Comparison of ENCODE assay signal across 12 mouse cellular contexts in the genomic region with DNA sequence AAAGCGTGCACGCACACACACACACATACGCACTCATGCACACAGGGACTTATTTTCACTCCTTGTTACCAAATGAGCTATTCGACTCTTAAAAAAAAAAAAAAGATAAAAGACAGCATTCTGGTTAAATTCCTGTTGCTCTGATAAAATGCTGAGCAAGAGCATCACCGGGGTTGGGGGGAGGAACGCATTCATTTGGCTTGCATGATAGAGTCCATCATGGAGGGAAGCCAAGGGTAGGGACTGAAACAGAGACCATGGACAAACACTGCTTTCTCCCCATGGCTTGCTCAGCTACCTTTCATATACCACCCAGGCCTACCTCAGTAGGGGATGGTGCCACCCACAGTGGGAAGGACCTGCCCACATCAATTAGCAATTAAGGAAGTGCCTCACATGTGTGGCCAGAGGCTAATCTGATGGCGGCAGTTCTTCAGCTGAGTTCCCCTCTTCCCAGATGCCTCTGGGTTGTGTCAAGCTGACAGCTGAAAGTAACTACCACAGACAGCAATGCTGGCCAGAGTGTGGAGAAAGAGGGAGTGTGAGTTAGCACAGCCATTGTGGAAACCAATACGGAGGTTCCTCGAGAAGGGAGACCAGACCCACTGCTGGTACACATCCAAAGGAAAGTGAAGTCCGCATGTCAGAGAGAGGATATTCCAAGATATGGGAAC.
A peak's percentile ranks its signal among the peaks of the same experiment; 100 is the strongest.
DNase-seq lines count a peak whose midpoint lies in the region; ATAC-seq and TF ChIP-seq lines count a peak whose summit lies in the region.
"Had no signal": no experiment of that assay in that cellular context is flagged by ENCODE, and none has a peak within 500 bp of the region (broad histone marks: within the 10 kb centered on the region; RNA-seq: fewer than 3 reads in every experiment).

No protein-coding gene starts in this region.

- no peak for TF ChIP-seq EP300 in liver, postnatal 0 days (IDR thresholded peaks at IDR 0.05; ENCODE audit: low read depth)

- WGBS in forebrain, embryonic 14.5 days: 88% methylated on average over 10 of the region's 10 CpGs
- WGBS in forebrain, embryonic 10.5 days: 92% methylated on average over 10 of the region's 10 CpGs
- WGBS in liver, postnatal 0 days (ENCODE audit: insufficient replicate concordance): 72% methylated on average over 10 of the region's 10 CpGs

- no peak overlapping the region for H3K9ac ChIP-seq in forebrain, embryonic 14.5 days (ENCODE audit: low read length)
- no peak overlapping the region for H3K9ac ChIP-seq in liver, postnatal 0 days (replicated peaks)
- H3K9ac ChIP-seq: limb, embryonic 13.5 days; midbrain, embryonic 13.5 days had no signal

- TF ChIP-seq CTCF in layer of hippocampus, adult 2 months (conservative IDR thresholded peaks at IDR 0.05): no peak
- TF ChIP-seq CTCF in liver, postnatal 0 days (IDR thresholded peaks at IDR 0.05; ENCODE audit: low read depth): no peak

- H3K27ac ChIP-seq in forebrain, embryonic 14.5 days (ENCODE audit: low read depth, low read length): 0 out of 2 replicates have a peak overlapping the region, but pooled peaks have one; percentile 15
- no peak overlapping the region for H3K27ac ChIP-seq in forebrain, embryonic 10.5 days
- H3K27ac ChIP-seq in layer of hippocampus, adult 2 months: no peak overlapping the region
- no peak overlapping the region for H3K27ac ChIP-seq in liver, postnatal 0 days (ENCODE audit: low read depth)
- H3K27ac ChIP-seq: midbrain, embryonic 13.5 days had no signal

- no peak overlapping the region for H3K4me2 ChIP-seq in forebrain, embryonic 14.5 days (ENCODE audit: low read length)
- no peak overlapping the region for H3K4me2 ChIP-seq in liver, postnatal 0 days (ENCODE audit: low read depth, low read length)
- H3K4me2 ChIP-seq: limb, embryonic 13.5 days; midbrain, embryonic 13.5 days had no signal

- H3K4me1 ChIP-seq in forebrain, embryonic 14.5 days (ENCODE audit: control insufficient read depth, insufficient read depth, low read length): no peaks in the 10 kb centered on the region
- peaks cover 29% of the 10 kb centered on the region for H3K4me1 ChIP-seq in forebrain, embryonic 10.5 days
- no peaks in the 10 kb centered on the region for H3K4me1 ChIP-seq in liver, postnatal 0 days (ENCODE audit: insufficient read depth)

- no peak for DNase-seq in forebrain, embryonic 14.5 days (ENCODE audit: low spot score)
- no peak for DNase-seq in forebrain, embryonic 10.5 days (ENCODE audit: extremely low spot score, low spot score)
- peak; percentile 8 for DNase-seq in ovary, postnatal 10 days (ENCODE audit: low spot score)
- DNase-seq in ovary, postnatal 14 days (ENCODE audit: low spot score): no peak
- DNase-seq in kidney, postnatal 14 days: peak; percentile 17
- no peak for DNase-seq in layer of hippocampus, adult 2 months (ENCODE audit: low spot score in 2 of 2)
- DNase-seq in liver, postnatal 0 days: no peak
- no peak for DNase-seq in gastrocnemius, postnatal 10 days
- DNase-seq: cerebellum, adult 9-11 months had no signal

- no peaks in the 10 kb centered on the region for H3K36me3 ChIP-seq in forebrain, embryonic 14.5 days (ENCODE audit: control insufficient read depth, insufficient read depth, low read length)
- H3K36me3 ChIP-seq in forebrain, embryonic 10.5 days (replicated peaks): no peaks in the 10 kb centered on the region
- H3K36me3 ChIP-seq in liver, postnatal 0 days (replicated peaks; ENCODE audit: insufficient read depth, low read length): no peaks in the 10 kb centered on the region
- H3K36me3 ChIP-seq: limb, embryonic 13.5 days; midbrain, embryonic 13.5 days had no signal

- no peak for ATAC-seq in forebrain, embryonic 14.5 days
- no peak for ATAC-seq in liver, postnatal 0 days
- ATAC-seq: inflammation-experienced regulatory T-cells, adult 6 months; midbrain, embryonic 13.5 days had no signal

- H3K27me3 ChIP-seq in forebrain, embryonic 14.5 days (replicated peaks; ENCODE audit: control insufficient read depth, insufficient read depth, low read length): no peaks in the 10 kb centered on the region
- H3K27me3 ChIP-seq in forebrain, embryonic 10.5 days (ENCODE audit: poor library complexity, severe bottlenecking): no peaks in the 10 kb centered on the region
- no peaks in the 10 kb centered on the region for H3K27me3 ChIP-seq in liver, postnatal 0 days (ENCODE audit: insufficient read depth, low read length)
- H3K27me3 ChIP-seq: limb, embryonic 13.5 days; midbrain, embryonic 13.5 days had no signal

- H3K4me3 ChIP-seq in forebrain, embryonic 14.5 days (ENCODE audit: low read depth, low read length): no peak overlapping the region
- H3K4me3 ChIP-seq in forebrain, embryonic 10.5 days: no peak overlapping the region
- H3K4me3 ChIP-seq in layer of hippocampus, adult 2 months: no peak overlapping the region
- no peak overlapping the region for H3K4me3 ChIP-seq in liver, postnatal 0 days (ENCODE audit: low read depth, low read length)
- H3K4me3 ChIP-seq: limb, embryonic 13.5 days; midbrain, embryonic 13.5 days had no signal

- no peaks in the 10 kb centered on the region for H3K9me3 ChIP-seq in forebrain, embryonic 14.5 days (replicated peaks; ENCODE audit: control insufficient read depth, low read length)
- no peaks in the 10 kb centered on the region for H3K9me3 ChIP-seq in forebrain, embryonic 10.5 days
- H3K9me3 ChIP-seq in liver, postnatal 0 days (ENCODE audit: low read length): no peaks in the 10 kb centered on the region
- H3K9me3 ChIP-seq: limb, embryonic 13.5 days; midbrain, embryonic 13.5 days had no signal

Comparison
In these comparisons a context has a peak if more than half of its experiments do, and no peak if none do; other contexts are left out.
1. DNase-seq: peak in ovary, postnatal 10 days (single experiment) and kidney, postnatal 14 days (single experiment); none in forebrain, embryonic 14.5 days (single experiment), forebrain, embryonic 10.5 days (single experiment), ovary, postnatal 14 days (single experiment), layer of hippocampus, adult 2 months (0 of 2), liver, postnatal 0 days (single experiment) and gastrocnemius, postnatal 10 days (single experiment).